8 mouse cellular contexts compared by ENCODE assay signal in genomic region chr11:32009961-32010662, GRCm38 (mm10). TPM values are rescaled to one million over a fixed set of nuclear protein-coding genes. Genes with fewer than 3 reads are reported as not detected.
DNase-seq lines count a peak whose midpoint lies in the region; ATAC-seq and TF ChIP-seq lines count a peak whose summit lies in the region.

No protein-coding gene starts in this region.

- peak; percentile 66; the same call in 1 of the 2 replicates for ATAC-seq in lung, embryonic 15.5 days (ENCODE audit: borderline replicate concordance, extremely low read depth, low FRiP score, low TSS enrichment)
- no peak for ATAC-seq in lung, postnatal 0 days
- ATAC-seq in forebrain, embryonic 14.5 days = peak; percentile 75

- H3K9ac ChIP-seq in lung, embryonic 15.5 days = no peak overlapping the region
- no peak overlapping the region for H3K9ac ChIP-seq in lung, postnatal 0 days (replicated peaks; ENCODE audit: low read depth)
- H3K9ac ChIP-seq in forebrain, embryonic 14.5 days (ENCODE audit: low read length) = peak overlapping the region; percentile 13; the same call in 1 of the 2 replicates

- H3K27ac ChIP-seq in lung, embryonic 15.5 days = no peak overlapping the region
- no peak overlapping the region for H3K27ac ChIP-seq in lung, postnatal 0 days (ENCODE audit: low read length)
- no peak overlapping the region for H3K27ac ChIP-seq in cerebellum, adult 2 months (ENCODE audit: insufficient read depth, low read length)
- peak overlapping the region; percentile 91 for H3K27ac ChIP-seq in forebrain, embryonic 14.5 days (ENCODE audit: low read depth, low read length)

- no peak for TF ChIP-seq POLR2A in cerebellum, adult 2 months (IDR thresholded peaks at IDR 0.05; ENCODE audit: borderline replicate concordance, insufficient read depth, low read length)

- no peaks in the 10 kb centered on the region for H3K9me3 ChIP-seq in lung, embryonic 15.5 days
- H3K9me3 ChIP-seq in lung, postnatal 0 days (ENCODE audit: low read length) = no peaks in the 10 kb centered on the region
- H3K9me3 ChIP-seq in forebrain, embryonic 14.5 days (replicated peaks; ENCODE audit: control insufficient read depth, low read length) = peaks cover 10% of the 10 kb centered on the region

- H3K4me3 ChIP-seq in lung, embryonic 15.5 days = no peak overlapping the region
- no peak overlapping the region for H3K4me3 ChIP-seq in lung, postnatal 0 days (ENCODE audit: low read depth, low read length)
- H3K4me3 ChIP-seq in cerebellum, adult 2 months (replicated peaks; ENCODE audit: insufficient read depth, low read depth, low read length) = no peak overlapping the region
- peak overlapping the region; percentile 10; the same call in 1 of the 2 replicates for H3K4me3 ChIP-seq in forebrain, embryonic 14.5 days (ENCODE audit: low read depth, low read length)

- peaks cover 9% of the 10 kb centered on the region for H3K4me1 ChIP-seq in lung, embryonic 15.5 days
- H3K4me1 ChIP-seq in lung, postnatal 0 days (ENCODE audit: insufficient read depth, low read depth, low read length) = no peaks in the 10 kb centered on the region
- H3K4me1 ChIP-seq in cerebellum, adult 2 months (ENCODE audit: control insufficient read depth, insufficient read depth, low read length) = peaks cover 3% of the 10 kb centered on the region
- H3K4me1 ChIP-seq in forebrain, embryonic 14.5 days (ENCODE audit: control insufficient read depth, insufficient read depth, low read length) = peaks cover 36% of the 10 kb centered on the region

- no peaks in the 10 kb centered on the region for H3K36me3 ChIP-seq in lung, embryonic 15.5 days
- no peaks in the 10 kb centered on the region for H3K36me3 ChIP-seq in lung, postnatal 0 days (ENCODE audit: insufficient read depth, low read length)
- peaks cover 39% of the 10 kb centered on the region for H3K36me3 ChIP-seq in forebrain, embryonic 14.5 days (ENCODE audit: control insufficient read depth, insufficient read depth, low read length)

- no peak for TF ChIP-seq CTCF in lung, postnatal 0 days (IDR thresholded peaks at IDR 0.05)
- TF ChIP-seq CTCF in cerebellum, adult 2 months (IDR thresholded peaks at IDR 0.05; ENCODE audit: borderline replicate concordance, insufficient read depth, low read depth, low read length) = no peak

- intact Hi-C loops in gastrocnemius, postnatal 36 days (cut with DNase I) = no loop called here

- DNase-seq in lung, postnatal 0 days (ENCODE audit: low spot score) = no peak
- DNase-seq in cerebellum, adult 2 months = peak; percentile 38 to 67
- peak; percentile 81 for DNase-seq in forebrain, embryonic 14.5 days (ENCODE audit: low spot score)
- peak; percentile 13 for DNase-seq in lung, postnatal 25 days (ENCODE audit: low spot score)
- DNase-seq in gastrocnemius, postnatal 36 days = no peak
- no peak for DNase-seq in frontal cortex, postnatal 14 days (ENCODE audit: low spot score in 2 of 2)
- DNase-seq in spleen, adult 12 weeks (ENCODE audit: low spot score) = no peak

- no peak overlapping the region for H3K4me2 ChIP-seq in lung, embryonic 15.5 days
- H3K4me2 ChIP-seq in lung, postnatal 0 days (replicated peaks; ENCODE audit: low read depth, low read length) = no peak overlapping the region
- peak overlapping the region; percentile 41 for H3K4me2 ChIP-seq in forebrain, embryonic 14.5 days (ENCODE audit: low read length)

- no peak for TF ChIP-seq EP300 in lung, postnatal 0 days (IDR thresholded peaks at IDR 0.05)

- no peaks in the 10 kb centered on the region for H3K27me3 ChIP-seq in lung, embryonic 15.5 days
- H3K27me3 ChIP-seq in lung, postnatal 0 days (replicated peaks; ENCODE audit: insufficient read depth, low read length) = no peaks in the 10 kb centered on the region
- H3K27me3 ChIP-seq in cerebellum, adult 2 months (ENCODE audit: control insufficient read depth, insufficient read depth, low read length) = no peaks in the 10 kb centered on the region
- H3K27me3 ChIP-seq in forebrain, embryonic 14.5 days (replicated peaks; ENCODE audit: control insufficient read depth, insufficient read depth, low read length) = no peaks in the 10 kb centered on the region

- 24% methylated on average over 13 of the region's 13 CpGs for WGBS in lung, embryonic 15.5 days
- WGBS in lung, postnatal 0 days = 28% methylated on average over 13 of the region's 13 CpGs
- WGBS in cerebellum, adult 2 months = 19% methylated on average over 13 of the region's 13 CpGs
- WGBS in forebrain, embryonic 14.5 days = 4% methylated on average over 13 of the region's 13 CpGs

RNA-seq across cellular contexts. Expression of gene Nsg2, which starts 9.8 kb away (rescaled TPM):
- 1.2 and 2.8 TPM in 2 replicates for polyA plus RNA-seq in lung, embryonic 15.5 days (2015; fragmentation: Nextera tagmentation; extraction: Ambion mirVana)
- polyA plus RNA-seq in lung, postnatal 0 days (2015; fragmentation: Nextera tagmentation; extraction: Ambion mirVana) = 0.20 and 0.38 TPM in 2 replicates
- polyA plus RNA-seq in cerebellum, adult 2 months (2012; rRNA removed) = 140 and 169 TPM in 2 replicates
- polyA plus RNA-seq in forebrain, embryonic 14.5 days (2014; fragmentation: Nextera tagmentation; extraction: Ambion mirVana) = 304 and 315 TPM in 2 replicates
- 1 to 10 TPM in 1 of 2 experiments, not detected in 1; 1.6 TPM for total RNA-seq in gastrocnemius, postnatal 36 days (2021)

RNA-seq across cellular contexts. Expression of gene 4930524B15Rik, which starts 44.7 kb away (rescaled TPM):
- not detected in 2 replicates for polyA plus RNA-seq in lung, embryonic 15.5 days (2015; fragmentation: Nextera tagmentation; extraction: Ambion mirVana)
- 0.07 TPM in 1 of 2 replicates, not detected in the other for polyA plus RNA-seq in lung, postnatal 0 days (2015; fragmentation: Nextera tagmentation; extraction: Ambion mirVana)
- polyA plus RNA-seq in cerebellum, adult 2 months (2012; rRNA removed) = 0.16 and 0.19 TPM in 2 replicates
- 0.14 and 0.25 TPM in 2 replicates for polyA plus RNA-seq in forebrain, embryonic 14.5 days (2014; fragmentation: Nextera tagmentation; extraction: Ambion mirVana)
- not detected for total RNA-seq in gastrocnemius, postnatal 36 days (2021)

Comparison
In these comparisons a context has a peak if more than half of its experiments do, and no peak if none do; other contexts are left out.
1. DNase-seq: peak in cerebellum, adult 2 months (2 of 2), forebrain, embryonic 14.5 days (single experiment) and lung, postnatal 25 days (single experiment); none in lung, postnatal 0 days (single experiment), gastrocnemius, postnatal 36 days (0 of 2), frontal cortex, postnatal 14 days (0 of 2) and spleen, adult 12 weeks (single experiment).
2. RNA of gene Nsg2, which starts 9.8 kb away (polyA plus RNA-seq): 304 to 315 TPM in forebrain, embryonic 14.5 days and 140 to 169 TPM in cerebellum, adult 2 months; 1.2 to 2.8 TPM in lung, embryonic 15.5 days and 0.20 to 0.38 TPM in lung, postnatal 0 days; every median in the first group is over 10 times any median in the second.